8 mouse cellular contexts compared by ENCODE assay signal in the genomic region with DNA sequence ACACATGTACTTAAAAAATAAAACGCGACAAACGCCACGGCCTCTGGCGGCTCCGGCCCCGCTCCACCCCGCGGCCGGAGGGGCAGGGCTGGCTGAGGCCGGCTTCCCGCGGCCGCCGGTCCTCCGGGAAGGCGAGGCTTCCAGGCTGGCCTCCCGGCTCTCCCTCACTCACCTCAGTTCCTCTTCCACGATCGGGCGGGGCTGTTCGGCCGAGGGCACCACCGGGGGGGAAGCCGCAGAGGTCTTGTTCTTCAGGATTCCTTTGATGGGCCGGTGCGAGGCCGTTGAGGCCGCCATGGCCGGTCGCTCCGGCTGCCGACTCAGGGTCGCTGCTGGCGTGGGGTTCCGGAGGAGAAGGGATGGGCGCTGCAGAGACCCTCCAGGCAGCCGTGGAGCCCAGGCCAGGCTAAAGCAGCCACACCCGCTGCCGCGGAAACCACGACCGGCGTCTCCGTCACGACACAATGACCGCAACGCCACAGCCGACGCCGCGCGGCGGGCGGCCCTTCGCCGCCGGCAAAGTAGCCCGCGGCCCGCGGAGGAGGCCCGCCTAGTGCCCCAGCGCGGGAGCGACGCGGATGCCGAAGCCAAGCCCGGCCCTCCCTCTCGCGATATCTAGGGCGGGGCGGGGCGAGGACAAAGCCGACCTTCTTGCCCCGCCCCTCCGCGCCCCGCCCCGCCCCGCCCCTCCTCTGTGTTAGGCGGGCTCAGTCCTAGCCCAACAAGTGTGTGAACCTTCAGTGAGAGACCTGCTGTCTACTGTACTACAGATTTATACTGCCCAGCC. TPM values are rescaled to one million over a fixed set of nuclear protein-coding genes. Genes with fewer than 3 reads are reported as not detected.
DNase-seq lines count a peak whose midpoint lies in the region; ATAC-seq and TF ChIP-seq lines count a peak whose summit lies in the region.

TSS of gene Ppp1r2 (minus strand) at position 604 of the 787 bp plus-strand sequence.

- H3K27ac ChIP-seq in ES-Bruce4 (ENCODE audit: insufficient read depth, low read length): no peak within 1 kb of the TSS
- peak within 1 kb of the TSS; percentile 91 for H3K27ac ChIP-seq in forebrain, embryonic 12.5 days
- peak within 1 kb of the TSS; percentile 93 for H3K27ac ChIP-seq in heart, embryonic 16.5 days (ENCODE audit: low read length)
- H3K27ac ChIP-seq in liver, embryonic 16.5 days (ENCODE audit: low read length): peak within 1 kb of the TSS; percentile 81
- H3K27ac ChIP-seq in neural tube, embryonic 12.5 days: peak within 1 kb of the TSS; percentile 86
- H3K27ac ChIP-seq in stomach, postnatal 0 days (replicated peaks): peak within 1 kb of the TSS; percentile 94

- H3K27me3 ChIP-seq in ES-Bruce4 (ENCODE audit: control insufficient read depth, insufficient read depth, low read length, poor library complexity, severe bottlenecking): no peaks in the 10 kb centered on the region
- no peaks in the 10 kb centered on the region for H3K27me3 ChIP-seq in forebrain, embryonic 12.5 days
- no peaks in the 10 kb centered on the region for H3K27me3 ChIP-seq in heart, embryonic 16.5 days (ENCODE audit: control insufficient read depth, insufficient read depth, low read length)
- no peaks in the 10 kb centered on the region for H3K27me3 ChIP-seq in liver, embryonic 16.5 days (ENCODE audit: control insufficient read depth, insufficient read depth, low read depth, low read length)
- no peaks in the 10 kb centered on the region for H3K27me3 ChIP-seq in neural tube, embryonic 12.5 days (replicated peaks)
- no peaks in the 10 kb centered on the region for H3K27me3 ChIP-seq in stomach, postnatal 0 days (ENCODE audit: control insufficient read depth, insufficient read depth, low read length)

- TF ChIP-seq EP300 in ES-Bruce4 (IDR thresholded peaks at IDR 0.05; ENCODE audit: insufficient read depth, low read depth, low read length): no peak
- TF ChIP-seq EP300 in stomach, postnatal 0 days (optimal IDR thresholded peaks at IDR 0.05): peak; percentile 16

- DNase-seq in c-Kit-positive CD71-positive TER-119-negative erythroid progenitor cells, embryonic 14.5 days (ENCODE audit: low read depth): peak; percentile 80
- peak; percentile 94 to 96 for DNase-seq in kidney, postnatal 25 days
- peak; percentile 96 for DNase-seq in stomach, postnatal 0 days (ENCODE audit: low spot score)

- no peaks in the 10 kb centered on the region for H3K9me3 ChIP-seq in ES-Bruce4 (replicated peaks; ENCODE audit: control insufficient read depth, insufficient read depth, low read length, poor library complexity, severe bottlenecking)
- no peaks in the 10 kb centered on the region for H3K9me3 ChIP-seq in forebrain, embryonic 12.5 days
- H3K9me3 ChIP-seq in heart, embryonic 16.5 days (replicated peaks; ENCODE audit: control insufficient read depth, low read length): no peaks in the 10 kb centered on the region
- no peaks in the 10 kb centered on the region for H3K9me3 ChIP-seq in liver, embryonic 16.5 days (replicated peaks; ENCODE audit: control insufficient read depth, low read length)
- no peaks in the 10 kb centered on the region for H3K9me3 ChIP-seq in neural tube, embryonic 12.5 days
- H3K9me3 ChIP-seq in stomach, postnatal 0 days (ENCODE audit: control insufficient read depth, low read length): no peaks in the 10 kb centered on the region

- peak; percentile 31 for TF ChIP-seq POLR2A in ES-Bruce4 (IDR thresholded peaks at IDR 0.05; ENCODE audit: insufficient read depth, low read length)

- peak within 1 kb of the TSS; percentile 98 for H3K4me3 ChIP-seq in ES-Bruce4 (ENCODE audit: low read depth, low read length)
- peak within 1 kb of the TSS; percentile 88 for H3K4me3 ChIP-seq in forebrain, embryonic 12.5 days (replicated peaks)
- H3K4me3 ChIP-seq in heart, embryonic 16.5 days (ENCODE audit: low read length): peak within 1 kb of the TSS; percentile 97
- peak within 1 kb of the TSS; percentile 71 for H3K4me3 ChIP-seq in liver, embryonic 16.5 days (ENCODE audit: low read depth, low read length)
- H3K4me3 ChIP-seq in neural tube, embryonic 12.5 days: peak within 1 kb of the TSS; percentile 89
- peak within 1 kb of the TSS; percentile 87 for H3K4me3 ChIP-seq in stomach, postnatal 0 days (ENCODE audit: low read depth, low read length)

- TF ChIP-seq CTCF in ES-Bruce4 (IDR thresholded peaks at IDR 0.05; ENCODE audit: low read depth, low read length): no peak
- TF ChIP-seq CTCF in stomach, postnatal 0 days (IDR thresholded peaks at IDR 0.05; ENCODE audit: low read depth): peak; percentile 16; the same call in 1 of the 2 replicates

- H3K4me1 ChIP-seq in ES-Bruce4 (ENCODE audit: control insufficient read depth, insufficient read depth, low read length): peaks cover 3% of the 10 kb centered on the region
- H3K4me1 ChIP-seq in forebrain, embryonic 12.5 days: peaks cover 23% of the 10 kb centered on the region
- H3K4me1 ChIP-seq in heart, embryonic 16.5 days (ENCODE audit: control insufficient read depth, insufficient read depth, low read length): peaks cover 30% of the 10 kb centered on the region
- peaks cover 20% of the 10 kb centered on the region for H3K4me1 ChIP-seq in liver, embryonic 16.5 days (ENCODE audit: control insufficient read depth, low read depth, low read length)
- H3K4me1 ChIP-seq in neural tube, embryonic 12.5 days: peaks cover 21% of the 10 kb centered on the region
- H3K4me1 ChIP-seq in stomach, postnatal 0 days (replicated peaks; ENCODE audit: control insufficient read depth, insufficient read depth): no peaks in the 10 kb centered on the region

- ATAC-seq in forebrain, embryonic 12.5 days (ENCODE audit: low FRiP score): peak; percentile 97
- peak; percentile 94 for ATAC-seq in heart, embryonic 16.5 days (replicated peaks; ENCODE audit: extremely low read depth, insufficient read depth, low FRiP score)
- ATAC-seq in liver, embryonic 16.5 days (ENCODE audit: low read depth): peak; percentile 94
- ATAC-seq in neural tube, embryonic 12.5 days (ENCODE audit: low FRiP score, low read depth): peak; percentile 95
- ATAC-seq in stomach, postnatal 0 days (ENCODE audit: low FRiP score, low TSS enrichment): peak; percentile 97

- peak within 1 kb of the TSS; percentile 99 for H3K9ac ChIP-seq in ES-Bruce4 (ENCODE audit: low read depth, poor library complexity, severe bottlenecking)
- H3K9ac ChIP-seq in forebrain, embryonic 12.5 days: peak within 1 kb of the TSS; percentile 98
- H3K9ac ChIP-seq in heart, embryonic 16.5 days (ENCODE audit: low read length): peak within 1 kb of the TSS; percentile 98
- peak within 1 kb of the TSS; percentile 90 for H3K9ac ChIP-seq in liver, embryonic 16.5 days (ENCODE audit: low read depth, low read length)
- peak within 1 kb of the TSS; percentile 98 for H3K9ac ChIP-seq in neural tube, embryonic 12.5 days
- peak within 1 kb of the TSS; percentile 96 for H3K9ac ChIP-seq in stomach, postnatal 0 days (ENCODE audit: low read length)

- WGBS in forebrain, embryonic 12.5 days: under 1% methylated on average over 81 of the region's 83 CpGs
- WGBS in heart, embryonic 16.5 days: under 1% methylated on average over 72 of the region's 83 CpGs
- under 1% methylated on average over 81 of the region's 83 CpGs for WGBS in liver, embryonic 16.5 days (ENCODE audit: insufficient replicate concordance)
- WGBS in neural tube, embryonic 12.5 days: under 1% methylated on average over 80 of the region's 83 CpGs
- under 1% methylated on average over 79 of the region's 83 CpGs for WGBS in stomach, postnatal 0 days

- peaks cover 9% of the 10 kb centered on the region for H3K36me3 ChIP-seq in ES-Bruce4 (ENCODE audit: control insufficient read depth, insufficient read depth, low read length, poor library complexity, severe bottlenecking)
- H3K36me3 ChIP-seq in forebrain, embryonic 12.5 days (replicated peaks): no peaks in the 10 kb centered on the region
- no peaks in the 10 kb centered on the region for H3K36me3 ChIP-seq in heart, embryonic 16.5 days (ENCODE audit: control insufficient read depth, insufficient read depth)
- no peaks in the 10 kb centered on the region for H3K36me3 ChIP-seq in liver, embryonic 16.5 days (ENCODE audit: control insufficient read depth, insufficient read depth)
- no peaks in the 10 kb centered on the region for H3K36me3 ChIP-seq in neural tube, embryonic 12.5 days
- no peaks in the 10 kb centered on the region for H3K36me3 ChIP-seq in stomach, postnatal 0 days (ENCODE audit: control insufficient read depth, insufficient read depth, low read length)

- peak within 1 kb of the TSS; percentile 76 for H3K4me2 ChIP-seq in forebrain, embryonic 12.5 days
- H3K4me2 ChIP-seq in heart, embryonic 16.5 days (ENCODE audit: low read depth, low read length): peak within 1 kb of the TSS; percentile 71
- peak within 1 kb of the TSS; percentile 73 for H3K4me2 ChIP-seq in liver, embryonic 16.5 days (ENCODE audit: low read depth, low read length)
- H3K4me2 ChIP-seq in neural tube, embryonic 12.5 days (replicated peaks): peak within 1 kb of the TSS; percentile 73
- peak within 1 kb of the TSS; percentile 58 for H3K4me2 ChIP-seq in stomach, postnatal 0 days (replicated peaks; ENCODE audit: low read depth)

RNA-seq across cellular contexts. Expression of gene Ppp1r2, which starts in this region (rescaled TPM):
- 74.5 and 75.6 TPM in 2 replicates for polyA plus RNA-seq in ES-Bruce4 (2011; ENCODE audit: insufficient read depth, insufficient read length, low read depth, missing spikeins)
- polyA plus RNA-seq in forebrain, embryonic 12.5 days (2016; fragmentation: Nextera tagmentation; extraction: Ambion mirVana): 95.4 and 95.5 TPM in 2 replicates
- 101 and 120 TPM in 2 replicates for polyA plus RNA-seq in heart, embryonic 16.5 days (2015; fragmentation: Nextera tagmentation; extraction: Ambion mirVana)
- polyA plus RNA-seq in liver, embryonic 16.5 days (2015; fragmentation: Nextera tagmentation; extraction: Ambion mirVana): 34.2 and 34.5 TPM in 2 replicates
- 127 and 148 TPM in 2 replicates for polyA plus RNA-seq in neural tube, embryonic 12.5 days (2016; fragmentation: Nextera tagmentation; extraction: Ambion mirVana)
- polyA plus RNA-seq in stomach, postnatal 0 days (2015; fragmentation: Nextera tagmentation; extraction: Ambion mirVana): 92.8 and 99.7 TPM in 2 replicates
